Mouse (Mus musculus): ENCODE results near the gene Zfp687.

Gene Zfp687

GRCm38 (mm10) chr3:94960322-94960721 lies 54.9 kb downstream of the Zfp687 start:
- DNase-seq (ENCODE audit: low spot score) = no peak

GRCm38 (mm10) chr3:94959871-94960270 lies 55.4 kb downstream of the Zfp687 start:
- no peak for DNase-seq (ENCODE audit: low spot score)

- DNase-seq (ENCODE audit: low spot score) = no peak
Measured at GRCm38 (mm10) chr3:94958295-94958694, 57.0 kb downstream of the Zfp687 start.
